Mouse (Mus musculus) heart, adult 2 months (tissue): Measurements from ENCODE around the gene Hsd17b11. TPM values are rescaled to one million over a fixed set of nuclear protein-coding genes. Genes with fewer than 3 reads are reported as not detected.

Experiments used
- DNase-seq, 2 experiments: peaks; one replicate each; pipeline ENCODE4 v3.0.0; 2021
- H3K27ac ChIP-seq: fragments of 200-600 bp; 2 replicates; pipeline ENCODE4 v1.8.1; 2022
- H3K27me3 ChIP-seq: fragments of 200-500 bp; 2 replicates; pipeline ENCODE4 v1.6.1; 2012; ENCODE audit warnings: mild to moderate bottlenecking, low read length, inconsistent platforms, mixed read lengths; ENCODE audit not compliant: control insufficient read depth, insufficient read depth
- H3K36me3 ChIP-seq: fragments of 200-500 bp; 2 replicates; pipeline ENCODE4 v1.6.1; 2012; ENCODE audit warnings: low read length, inconsistent platforms; ENCODE audit not compliant: control insufficient read depth, insufficient read depth
- H3K4me1 ChIP-seq: fragments of 200-500 bp; 2 replicates; pipeline ENCODE4 v1.6.1; 2011; ENCODE audit warnings: low read length; ENCODE audit not compliant: control insufficient read depth, insufficient read depth
- H3K4me3 ChIP-seq: fragments of 200-600 bp; 2 replicates; pipeline ENCODE4 v1.8.1; 2022
- H3K79me2 ChIP-seq: fragments of 200-500 bp; replicated peaks from 2 replicates; pipeline ENCODE4 v1.6.1; 2012; ENCODE audit warnings: mild to moderate bottlenecking, inconsistent platforms, low read length, moderate library complexity, mixed read lengths; ENCODE audit not compliant: control insufficient read depth, insufficient read depth
- H3K9ac ChIP-seq: fragments of 200-500 bp; 2 replicates; pipeline ENCODE4 v1.6.1; 2012; ENCODE audit warnings: low read depth, mild to moderate bottlenecking, control low read depth, inconsistent platforms, low read length, mixed read lengths
- CTCF ChIP-seq: fragments of 200-600 bp; IDR thresholded peaks from 2 replicates; pipeline ENCODE4 v1.8.1; 2022; ENCODE audit warnings: antibody characterized with exemption, mild to moderate bottlenecking, moderate library complexity
- EP300 ChIP-seq: fragments of 200-500 bp; IDR thresholded peaks from 2 replicates; pipeline ENCODE4 v1.6.1; 2011; ENCODE audit warnings: low read depth, low read length, control low read depth; ENCODE audit not compliant: insufficient read depth
- POLR2A ChIP-seq: fragments of 200-500 bp; IDR thresholded peaks from 2 replicates; pipeline ENCODE4 v1.6.1; 2011; ENCODE audit warnings: mild to moderate bottlenecking, low read depth, low read length, control low read depth; ENCODE audit not compliant: insufficient read depth
- WGBS: fragments of 180-500 bp; shearing (Covaris S2); methylation state at CpG from one replicate; pipeline ENCODE4 v1.1.7; 2018; 5-methylcytosine and 5-hydroxymethylcytosine counted together
- intact Hi-C: fragments of 180-260 bp; cut with DNase I; formaldehyde crosslinking; loops from one replicate; pipeline ENCODE4 v1.15.1; 2025
- long read RNA-seq: library from polyadenylated mRNA; stranded (forward); transcript quantifications from one replicate; pipeline ENCODE4 v2.0.0, GENCODE M21; 2021
- polyA plus RNA-seq: library from polyadenylated mRNA; depleted of rRNA; stranded (reverse); fragments of >200 nt; gene quantifications from 2 replicates; pipeline ENCODE4 v1.2.3, GENCODE M21; 2012; rRNA removed
- total RNA-seq, 2 experiments: library from RNA; stranded (reverse); gene quantifications; 2 replicates each; pipeline ENCODE4 v1.2.3; 2021

Hsd17b11 gene
- total RNA-seq (10 to 100 TPM; 23.1 to 30.8 TPM), polyA plus RNA-seq (14.0 and 20.6 TPM in 2 replicates)
- long read RNA-seq: 0 reads

GRCm38 (mm10) chr5:104021597-104022378 lies at the start of gene Hsd17b11:
Hsd17b11 (minus strand) TSS chr5:104021919.
- peak; percentile 92 for TF ChIP-seq POLR2A
- peak; percentile 58; the same call in 1 of the 2 replicates for TF ChIP-seq EP300
- TF ChIP-seq CTCF: peak; percentile 31; the same call in 1 of the 2 replicates
- H3K4me3 ChIP-seq: peak within 1 kb of the TSS; percentile 90
- intact Hi-C loops: loop anchor here (2.0 kb wide), 1 partner anchor 21 kb away; no protein-coding TSS in a partner anchor
- H3K4me1 ChIP-seq: peaks cover 13% of the 10 kb centered on the region
- H3K79me2 ChIP-seq: no peaks in the 10 kb centered on the region
- peak within 1 kb of the TSS; percentile 63 for H3K9ac ChIP-seq
- DNase-seq: peak; percentile 85 to 93
- H3K27ac ChIP-seq: peak within 1 kb of the TSS; percentile 97
- no peaks in the 10 kb centered on the region for H3K27me3 ChIP-seq
- WGBS: 2% methylated on average over 31 of the region's 31 CpGs
- H3K36me3 ChIP-seq: peaks cover 2% of the 10 kb centered on the region; the same call in 1 of the 2 replicates

DNA sequence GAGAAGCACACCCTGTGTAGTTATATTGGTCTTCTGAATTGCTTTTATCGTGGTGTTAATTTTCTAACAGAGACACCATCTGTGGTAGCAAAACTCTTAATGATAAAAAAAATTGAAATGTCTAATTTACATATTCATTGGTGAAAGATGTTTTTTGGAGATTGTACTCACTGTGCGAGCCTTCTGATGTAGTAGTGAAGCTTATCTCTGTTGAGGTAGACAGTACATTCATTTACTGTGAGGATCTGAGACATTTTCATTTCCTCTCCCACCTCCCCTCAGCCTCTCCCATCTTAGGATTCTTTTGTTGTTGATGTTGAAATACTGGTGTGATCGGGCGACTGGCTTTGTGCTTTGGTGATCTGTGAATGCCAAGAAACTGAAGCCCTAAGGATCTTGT lies 49.3 kb upstream of the Hsd17b11 start:
- intact Hi-C loops: loop anchor here (5.0 kb wide), 1 partner anchor 261 kb away; no protein-coding TSS in a partner anchor
- DNase-seq: no peak
- WGBS: 73% methylated on average over 4 of the region's 4 CpGs

GRCm38 (mm10) chr5:104068751-104069150 lies 47.0 kb upstream of the Hsd17b11 start:
- no peaks in the 10 kb centered on the region; the same call in 1 of the 2 replicates for H3K36me3 ChIP-seq
- no peaks in the 10 kb centered on the region for H3K79me2 ChIP-seq
- TF ChIP-seq CTCF: peak; percentile 67
- no peak for TF ChIP-seq POLR2A
- no peak for TF ChIP-seq EP300
- H3K4me1 ChIP-seq: peaks cover 1% of the 10 kb centered on the region; the same call in 1 of the 2 replicates
- 69% methylated on average over 7 of the region's 7 CpGs for WGBS
- no peak overlapping the region for H3K4me3 ChIP-seq
- no peaks in the 10 kb centered on the region for H3K27me3 ChIP-seq
- intact Hi-C loops: no loop called here
- no peak overlapping the region for H3K27ac ChIP-seq
- DNase-seq: peak in 1 of 2 experiments; percentile 31
- H3K9ac ChIP-seq: no peak overlapping the region

More for the DNA sequence above, 49.3 kb upstream of the Hsd17b11 start:
- no peaks in the 10 kb centered on the region for H3K36me3 ChIP-seq
- H3K27ac ChIP-seq: no peak overlapping the region
- no peak overlapping the region for H3K4me3 ChIP-seq
- peaks cover 1% of the 10 kb centered on the region; the same call in 1 of the 2 replicates for H3K4me1 ChIP-seq
- no peak for TF ChIP-seq EP300
- no peak for TF ChIP-seq CTCF
- TF ChIP-seq POLR2A: no peak
- no peaks in the 10 kb centered on the region for H3K79me2 ChIP-seq
- H3K27me3 ChIP-seq: no peaks in the 10 kb centered on the region
- H3K9ac ChIP-seq: no peak overlapping the region

GRCm38 (mm10) chr5:104062773-104063551 lies 41.2 kb upstream of the Hsd17b11 start:
- H3K4me1 ChIP-seq: no peaks in the 10 kb centered on the region; the same call in 1 of the 2 replicates
- TF ChIP-seq CTCF: no peak
- TF ChIP-seq POLR2A: no peak
- TF ChIP-seq EP300: no peak
- intact Hi-C loops: no loop called here
- no peaks in the 10 kb centered on the region; the same call in 1 of the 2 replicates for H3K36me3 ChIP-seq
- H3K79me2 ChIP-seq: no peaks in the 10 kb centered on the region
- H3K27me3 ChIP-seq: no peaks in the 10 kb centered on the region
- H3K27ac ChIP-seq: no peak overlapping the region
- no peak overlapping the region for H3K4me3 ChIP-seq
- no peak overlapping the region for H3K9ac ChIP-seq
- 94% methylated on average over 11 of the region's 11 CpGs for WGBS
- no peak for DNase-seq

DNA sequence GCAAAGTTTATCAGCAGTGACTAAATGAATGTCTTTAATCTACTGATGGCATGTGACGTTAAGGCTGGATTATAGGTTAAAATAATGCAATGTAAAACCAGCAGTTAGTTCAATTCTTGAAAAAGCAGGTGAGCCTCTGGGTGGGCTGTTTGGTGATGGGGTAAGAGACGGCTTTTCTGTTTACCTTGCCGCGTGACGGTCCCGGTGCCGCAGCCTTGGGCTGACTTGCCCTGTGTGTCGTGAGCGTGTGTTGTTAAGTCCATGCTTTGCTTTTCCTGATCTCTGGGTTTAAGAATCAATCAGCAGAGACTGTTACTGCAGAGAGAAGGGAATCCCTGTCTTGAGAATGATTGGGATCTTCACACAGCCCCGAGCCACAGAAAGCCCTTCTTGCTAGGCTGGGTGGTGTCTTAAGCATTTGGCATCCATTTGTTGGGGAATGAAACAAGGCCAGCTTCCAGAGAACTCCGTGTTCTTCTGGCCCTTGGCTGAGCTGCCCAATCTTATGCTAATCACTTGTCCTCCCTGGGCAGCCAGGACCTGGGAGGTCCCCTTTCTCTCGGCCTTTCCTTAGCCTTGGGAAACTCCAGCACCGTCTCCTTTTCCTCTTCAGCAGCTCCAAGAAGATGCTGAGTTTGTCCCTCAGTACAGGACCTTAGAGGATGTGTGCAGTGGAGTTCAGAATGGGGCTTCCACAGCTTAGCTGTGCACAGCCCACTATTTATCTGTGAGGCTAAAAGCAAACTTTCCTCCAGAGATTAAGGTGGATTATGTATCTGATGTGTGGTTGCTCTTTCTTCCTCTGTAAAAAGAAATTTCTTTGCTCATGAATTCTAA lies 40.4 kb upstream of the Hsd17b11 start:
- Histone ChIP-seq H3K27ac (no peak overlapping the region), H3K9ac (no peak overlapping the region), H3K4me3 (no peak overlapping the region), H3K4me1 (no peaks in the 10 kb centered on the region; the same call in 1 of the 2 replicates), H3K27me3 (no peaks in the 10 kb centered on the region), H3K79me2 (no peaks in the 10 kb centered on the region), H3K36me3 (no peaks in the 10 kb centered on the region; the same call in 1 of the 2 replicates)
- WGBS: 83% methylated on average over 13 of the region's 13 CpGs
- DNase-seq: peak in 1 of 2 experiments; percentile 18
- intact Hi-C loops: no loop called here
- TF ChIP-seq EP300: no peak
